Mouse (Mus musculus) G1E (cell line): ENCODE data around the gene Filip1l. TPM values are rescaled to one million over a fixed set of nuclear protein-coding genes. Genes with fewer than 3 reads are reported as not detected.
A peak's percentile ranks its signal among the peaks of the same experiment; 100 is the strongest.

Experiments
- ATAC-seq: 2 replicates; pipeline ENCODE4 v1.8.0; 2016; ENCODE audit warnings: mild to moderate bottlenecking; ENCODE audit not compliant: insufficient number of reproducible peaks, poor library complexity, low FRiP score, severe bottlenecking; ENCODE audit errors: extremely low read depth
- DNase-seq: peaks from one replicate; pipeline ENCODE4 v3.0.0; 2012; ENCODE audit warnings: low spot score
- H3K27me3 ChIP-seq: 2 replicates; pipeline ENCODE4 v1.6.1; 2012; ENCODE audit warnings: mild to moderate bottlenecking, low read length, inconsistent platforms; ENCODE audit not compliant: insufficient read depth
- H3K36me3 ChIP-seq: replicated peaks from 2 replicates; pipeline ENCODE3; 2012; ENCODE audit warnings: mild to moderate bottlenecking, inconsistent platforms
- H3K4me1 ChIP-seq: 2 replicates; pipeline ENCODE4 v1.6.1; 2012; ENCODE audit warnings: low read depth, low read length, inconsistent platforms, mixed read lengths; ENCODE audit not compliant: insufficient read depth
- H3K4me3 ChIP-seq: 2 replicates; pipeline ENCODE4 v1.5.1; 2012; ENCODE audit warnings: low read depth, mild to moderate bottlenecking, inconsistent platforms, low read length, moderate library complexity, mixed read lengths
- H3K9me3 ChIP-seq: replicated peaks from 2 replicates; pipeline ENCODE4 v1.6.1; 2012; ENCODE audit warnings: inconsistent platforms
- CTCF ChIP-seq: IDR thresholded peaks from 2 replicates; pipeline ENCODE4 v1.5.1; 2012; ENCODE audit warnings: low read depth, low read length, inconsistent platforms, mixed read lengths
- GATA1 ChIP-seq: IDR thresholded peaks from 2 replicates; pipeline ENCODE4 v1.6.1; 2012; ENCODE audit warnings: borderline replicate concordance, low read length, inconsistent platforms, mixed read lengths
- GATA2 ChIP-seq: IDR thresholded peaks from 2 replicates; pipeline ENCODE4 v1.6.1; 2012; ENCODE audit warnings: low read depth, low read length, inconsistent platforms, borderline replicate concordance
- POLR2AphosphoS5 ChIP-seq: IDR thresholded peaks from 2 replicates; pipeline ENCODE4 v1.6.1; 2012; ENCODE audit warnings: low read depth, low read length, inconsistent platforms; ENCODE audit not compliant: insufficient replicate concordance
- TAL1 ChIP-seq: conservative IDR thresholded peaks from 2 replicates; pipeline ENCODE4 v1.6.1; 2012; ENCODE audit warnings: low read depth, low read length, inconsistent platforms, mixed read lengths
- polyA plus RNA-seq: library from polyadenylated mRNA; stranded (reverse); fragments of >175 nt; gene quantifications from 2 replicates; pipeline ENCODE4 v1.2.3, GENCODE M21; 2012
- total RNA-seq, 2 experiments: library from RNA; stranded (forward) in 1 of 2; stranded (reverse) in 1 of 2; fragments of 200-1000 nt in 1 of 2; fragments of >200 nt in 1 of 2; fragmentation: Nextera tagmentation in 1 of 2; gene quantifications; 2 replicates each; pipeline ENCODE4 v1.2.3; 2014 to 2017

Filip1l gene
- total and polyA plus RNA-seq, 3 experiments = 0.01 to 0.22 TPM; not detected in 1

DNA sequence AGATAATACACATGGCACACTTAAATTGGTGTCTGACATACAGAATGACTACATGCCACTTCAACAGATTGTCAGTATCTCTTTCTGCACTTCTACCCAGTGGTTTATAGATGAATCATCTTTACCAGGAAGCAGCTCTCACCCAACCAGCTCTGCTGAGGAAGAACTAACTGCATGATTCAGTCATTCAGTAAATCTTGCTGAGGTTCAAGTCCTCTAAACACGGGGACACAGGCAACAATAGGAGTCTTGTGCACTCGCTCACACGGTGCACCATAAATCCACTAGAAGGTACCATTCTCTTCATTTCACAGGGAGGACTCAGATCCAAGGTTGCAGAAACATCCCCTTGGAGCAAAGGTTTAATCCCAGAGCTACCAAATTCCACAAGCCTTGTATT lies 148.0 kb downstream of the Filip1l start:
- Histone ChIP-seq H3K36me3 (peaks cover 6% of the 10 kb centered on the region), H3K27me3 (no peaks in the 10 kb centered on the region), H3K4me1 (no peaks in the 10 kb centered on the region), H3K4me3 (no peak overlapping the region), H3K9me3 (no peaks in the 10 kb centered on the region)
- DNase-seq (no peak), ATAC-seq (no peak)
- TF ChIP-seq TAL1 = no peak
- no peak for TF ChIP-seq CTCF
- no peak for TF ChIP-seq GATA1
- TF ChIP-seq GATA2 = no peak
- TF ChIP-seq POLR2AphosphoS5 = no peak

- TF ChIP-seq GATA1 = no peak
- no peak for TF ChIP-seq CTCF
- TF ChIP-seq GATA2 = no peak
- TF ChIP-seq TAL1 = no peak
- TF ChIP-seq POLR2AphosphoS5 = no peak
- H3K4me1 ChIP-seq = no peaks in the 10 kb centered on the region
- no peaks in the 10 kb centered on the region for H3K27me3 ChIP-seq
- H3K4me3 ChIP-seq = no peak overlapping the region
- ATAC-seq (no peak), DNase-seq (no peak)
- H3K9me3 ChIP-seq = no peaks in the 10 kb centered on the region
- H3K36me3 ChIP-seq = peaks cover 5% of the 10 kb centered on the region
Observed at GRCm38 (mm10) chr16:57502230-57502629, 149.3 kb downstream of the Filip1l start.

DNA sequence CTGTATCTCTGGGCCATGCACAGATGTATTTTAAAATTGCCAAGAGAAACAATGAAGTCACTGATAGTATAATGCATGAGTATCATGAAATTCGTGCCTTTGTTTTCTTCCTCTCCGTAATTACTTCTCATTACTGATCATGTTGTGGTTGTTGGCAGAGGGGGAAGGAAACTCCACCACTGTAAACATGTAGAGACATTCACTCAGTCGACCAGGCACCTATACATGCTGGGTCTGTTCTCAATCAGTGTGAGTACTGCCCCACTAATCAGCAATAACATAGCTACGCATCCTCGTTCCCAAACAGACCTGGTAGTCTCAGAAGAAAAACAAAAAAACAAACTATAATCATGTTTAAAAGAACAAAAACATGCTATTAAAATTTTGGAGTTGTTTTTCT lies 149.9 kb downstream of the Filip1l start:
- H3K27me3 ChIP-seq = no peaks in the 10 kb centered on the region
- ATAC-seq (no peak), DNase-seq (no peak)
- no peak overlapping the region for H3K4me3 ChIP-seq
- TF ChIP-seq GATA2 (no peak), CTCF (no peak), POLR2AphosphoS5 (no peak), TAL1 (no peak), GATA1 (no peak)
- H3K4me1 ChIP-seq = no peaks in the 10 kb centered on the region
- H3K9me3 ChIP-seq = no peaks in the 10 kb centered on the region
- H3K36me3 ChIP-seq = peaks cover 10% of the 10 kb centered on the region

DNA sequence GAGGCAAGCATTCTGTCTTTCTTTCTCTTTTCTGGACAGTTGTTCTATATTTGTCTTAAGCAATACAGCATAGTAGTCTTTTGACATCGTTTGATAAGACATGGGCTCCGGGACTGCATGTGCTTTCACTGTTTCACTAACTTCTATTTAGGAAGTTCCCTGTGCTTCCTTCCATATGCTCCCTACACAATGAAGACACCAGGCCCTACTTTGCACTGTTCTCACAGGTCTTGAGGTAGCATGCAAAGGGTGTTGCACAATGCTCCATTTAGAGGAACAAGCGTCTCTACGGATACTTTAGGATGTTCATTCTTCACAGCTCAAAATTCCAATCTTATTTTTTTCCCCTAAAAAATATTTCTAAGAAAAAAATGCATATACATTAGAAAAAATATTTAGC lies 151.8 kb downstream of the Filip1l start:
- H3K27me3 ChIP-seq = no peaks in the 10 kb centered on the region
- ATAC-seq (no peak), DNase-seq (no peak)
- no peaks in the 10 kb centered on the region for H3K9me3 ChIP-seq
- H3K4me1 ChIP-seq = no peaks in the 10 kb centered on the region
- H3K4me3 ChIP-seq = no peak overlapping the region
- TF ChIP-seq TAL1 (no peak), CTCF (no peak), GATA1 (no peak), GATA2 (no peak), POLR2AphosphoS5 (no peak)
- peaks cover 10% of the 10 kb centered on the region for H3K36me3 ChIP-seq

- TF ChIP-seq POLR2AphosphoS5 = no peak
- no peak for TF ChIP-seq CTCF
- no peak for TF ChIP-seq TAL1
- TF ChIP-seq GATA1 = no peak
- TF ChIP-seq GATA2 = no peak
- ATAC-seq = no peak
Observed at GRCm38 (mm10) chr16:57506133-57506532, 153.2 kb downstream of the Filip1l start.

DNA sequence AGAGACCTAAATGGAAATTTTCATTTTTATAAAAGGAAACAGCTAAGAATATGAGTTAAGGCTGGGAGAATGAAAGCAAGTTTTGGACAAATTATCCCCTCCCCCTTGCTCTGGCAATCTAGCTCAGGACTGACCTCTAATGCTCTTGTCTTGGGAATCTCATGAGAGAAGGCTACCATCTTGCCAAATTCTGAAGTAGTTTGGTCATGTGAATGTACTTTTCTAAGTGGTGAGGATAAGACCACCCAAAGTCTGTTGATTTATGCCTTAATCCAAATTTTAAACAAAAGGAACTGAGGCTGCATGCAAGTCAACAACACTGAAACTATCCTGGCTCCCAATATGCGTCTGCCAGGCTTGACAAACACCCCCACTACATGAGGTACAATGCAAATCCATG lies 155.5 kb downstream of the Filip1l start:
- Histone ChIP-seq H3K4me3 (no peak overlapping the region), H3K4me1 (no peaks in the 10 kb centered on the region), H3K36me3 (peaks cover 10% of the 10 kb centered on the region), H3K9me3 (no peaks in the 10 kb centered on the region), H3K27me3 (no peaks in the 10 kb centered on the region)
- DNase-seq (no peak), ATAC-seq (no peak)
- no peak for TF ChIP-seq TAL1
- TF ChIP-seq GATA1 = no peak
- no peak for TF ChIP-seq GATA2

More at GRCm38 (mm10) chr16:57506133-57506532, 153.2 kb downstream of the Filip1l start:
- DNase-seq = no peak
- Histone ChIP-seq H3K4me1 (no peaks in the 10 kb centered on the region), H3K4me3 (no peak overlapping the region), H3K9me3 (no peaks in the 10 kb centered on the region), H3K27me3 (no peaks in the 10 kb centered on the region), H3K36me3 (peaks cover 10% of the 10 kb centered on the region)

GRCm38 (mm10) chr16:57509099-57509498 lies 156.2 kb downstream of the Filip1l start:
- Histone ChIP-seq H3K4me3 (no peak overlapping the region), H3K27me3 (no peaks in the 10 kb centered on the region), H3K36me3 (peaks cover 10% of the 10 kb centered on the region), H3K4me1 (no peaks in the 10 kb centered on the region), H3K9me3 (no peaks in the 10 kb centered on the region)
- no peak for DNase-seq
- ATAC-seq = peak; percentile 22; the same call in 1 of the 2 replicates
- no peak for TF ChIP-seq CTCF
- TF ChIP-seq GATA1 = no peak
- TF ChIP-seq POLR2AphosphoS5 = no peak
- TF ChIP-seq GATA2 = no peak
- no peak for TF ChIP-seq TAL1
